Mouse (Mus musculus) megakaryocyte progenitor cell, adult 5-6 weeks (primary cell): Measurements from ENCODE around the gene Dnah6. TPM values are rescaled to one million over a fixed set of nuclear protein-coding genes. Genes with fewer than 3 reads are reported as not detected.

Experiments used
- ATAC-seq: replicated peaks from 2 replicates; pipeline ENCODE4 v1.8.0; 2016; ENCODE audit warnings: mild to moderate bottlenecking, moderate TSS enrichment, inconsistent platforms; ENCODE audit not compliant: poor library complexity
- total RNA-seq, 2 experiments: library from RNA; stranded (forward) in 1 of 2; stranded (reverse) in 1 of 2; fragments of 157-497, 149-512 nt in 1 of 2; fragments of 200-1000 nt in 1 of 2; gene quantifications; 2 replicates each; pipeline versions ENCODE4 v1.2.3 to v1.2.4; 2015 to 2017

Gene Dnah6
- 0.02 and 0.05 TPM in 2 replicates for total RNA-seq (2015)
- 0.04 TPM in 1 of 2 replicates, not detected in the other for total RNA-seq (2017)

GRCm38 (mm10) chr6:73221189-73221957 is at the start of gene Dnah6:
Gene Dnah6, minus strand, starts transcription at chr6:73221651.
- peak; percentile 100 for ATAC-seq

- ATAC-seq = no peak
These were observed 47.9 kb upstream of the Dnah6 start for GRCm38 (mm10) chr6:73269374-73269773.

DNA sequence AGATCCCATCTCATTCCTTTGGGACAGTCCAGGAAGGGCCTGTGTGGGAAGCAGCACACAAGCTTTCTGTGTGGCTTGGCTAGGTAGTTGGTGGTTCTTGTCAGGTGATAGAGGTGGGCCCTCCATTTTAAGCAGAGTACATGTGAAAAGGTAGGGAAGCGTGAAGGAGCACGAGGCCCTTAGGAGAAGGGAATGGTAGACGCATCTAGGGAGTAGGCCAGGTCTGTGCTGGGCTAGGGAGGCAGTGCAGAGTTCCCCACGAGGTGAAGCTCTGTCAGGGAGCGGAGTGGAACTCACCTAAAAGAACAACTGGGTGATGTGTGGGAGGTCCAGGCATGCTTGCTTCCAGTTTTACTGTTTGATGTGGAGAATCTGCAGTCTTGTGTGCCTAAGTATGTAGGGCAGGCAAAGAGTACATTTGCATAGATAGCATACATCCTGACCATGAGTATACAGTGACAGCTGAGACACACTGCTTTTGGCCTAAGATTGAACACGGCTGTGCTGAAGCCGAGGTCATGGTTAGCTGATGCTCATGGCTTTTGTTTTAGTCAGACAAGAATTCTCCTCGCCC is 46.4 kb upstream of the Dnah6 start:
- no peak for ATAC-seq

DNA sequence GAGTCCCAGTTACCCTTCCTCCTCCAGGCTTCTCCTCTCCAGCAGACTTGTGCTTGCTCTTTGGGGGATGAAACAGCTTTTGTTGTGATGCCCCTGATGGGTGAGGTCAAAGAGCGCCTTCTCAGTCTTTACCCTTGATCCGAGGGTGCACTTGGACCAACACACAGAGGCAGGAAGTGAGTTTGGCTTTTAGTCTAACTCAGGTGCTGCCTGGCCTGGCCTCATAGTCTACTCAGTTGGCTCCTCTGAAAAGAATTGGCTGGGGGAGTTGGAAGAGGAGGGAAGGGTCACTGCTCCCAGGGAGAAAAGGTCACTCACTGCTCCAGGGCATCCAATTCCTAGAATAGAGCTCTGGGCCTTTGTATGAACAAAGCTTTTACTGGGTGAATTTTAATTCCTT is 43.4 kb upstream of the Dnah6 start:
- no peak for ATAC-seq

DNA sequence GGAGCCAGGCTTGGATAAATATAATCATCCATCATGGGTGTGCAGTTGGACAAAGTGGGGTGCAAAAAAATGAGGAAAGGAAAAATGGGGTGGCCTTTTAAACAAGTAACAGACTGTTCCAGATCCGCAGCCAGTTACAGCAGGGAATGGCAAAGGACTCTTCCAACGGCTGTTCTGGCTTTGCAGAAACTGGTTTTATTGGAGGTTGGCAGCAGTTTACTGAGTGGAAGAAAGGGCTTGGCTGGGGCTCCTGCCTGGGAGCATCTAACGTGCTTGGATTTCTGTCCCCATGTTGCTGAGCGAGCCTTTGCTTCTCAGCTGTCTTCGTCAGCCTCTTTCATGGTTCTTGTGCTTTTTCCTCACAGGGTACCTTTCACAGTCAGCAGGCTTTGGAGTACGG is 38.7 kb upstream of the Dnah6 start:
- ATAC-seq = no peak

GRCm38 (mm10) chr6:73257068-73257467 is 35.6 kb upstream of the Dnah6 start:
- ATAC-seq = no peak

- ATAC-seq = peak; percentile 79
These were observed 33.1 kb upstream of the Dnah6 start for GRCm38 (mm10) chr6:73254307-73255228.

- ATAC-seq = no peak
These were observed 32.1 kb upstream of the Dnah6 start for GRCm38 (mm10) chr6:73253584-73253983.

DNA sequence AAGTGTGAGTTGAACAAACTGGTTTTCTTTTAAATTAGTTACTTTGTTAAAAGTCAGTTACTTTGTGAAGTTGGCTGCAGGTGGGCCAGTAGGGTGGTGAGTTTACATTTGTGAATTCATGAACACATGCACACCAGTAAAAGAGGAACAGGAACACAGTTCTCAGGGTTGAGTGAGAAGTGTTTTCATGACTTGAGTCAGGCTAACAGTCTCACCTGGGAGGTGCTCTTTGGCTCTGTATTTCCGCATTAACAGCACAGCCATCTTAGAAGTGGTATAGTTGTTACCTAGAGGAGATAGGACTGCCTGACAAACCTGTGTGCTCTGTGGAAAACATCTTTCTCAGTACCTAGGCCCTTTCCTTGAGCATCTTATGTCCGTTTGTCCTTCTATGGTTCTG is 31.6 kb upstream of the Dnah6 start:
- no peak for ATAC-seq

DNA sequence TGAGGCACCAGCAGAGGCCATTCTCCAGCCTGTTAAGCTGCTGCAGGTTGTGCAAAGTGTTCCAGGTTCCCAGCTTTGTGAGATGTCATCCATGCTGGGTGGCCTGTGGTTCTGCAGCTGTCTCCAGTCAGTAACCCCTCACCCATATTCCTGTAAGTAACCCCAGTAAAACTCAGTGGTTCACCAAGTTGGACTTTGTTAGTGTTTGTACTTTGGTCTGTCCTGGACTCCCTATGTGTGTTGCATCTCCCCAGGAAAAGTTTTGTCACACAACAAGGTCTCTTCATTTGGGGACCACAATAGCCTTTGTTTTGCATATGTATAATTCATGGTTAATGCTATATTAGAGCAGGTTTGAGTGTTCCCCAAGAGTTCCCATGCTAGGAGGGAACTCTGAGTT is 30.9 kb upstream of the Dnah6 start:
- ATAC-seq = no peak

DNA sequence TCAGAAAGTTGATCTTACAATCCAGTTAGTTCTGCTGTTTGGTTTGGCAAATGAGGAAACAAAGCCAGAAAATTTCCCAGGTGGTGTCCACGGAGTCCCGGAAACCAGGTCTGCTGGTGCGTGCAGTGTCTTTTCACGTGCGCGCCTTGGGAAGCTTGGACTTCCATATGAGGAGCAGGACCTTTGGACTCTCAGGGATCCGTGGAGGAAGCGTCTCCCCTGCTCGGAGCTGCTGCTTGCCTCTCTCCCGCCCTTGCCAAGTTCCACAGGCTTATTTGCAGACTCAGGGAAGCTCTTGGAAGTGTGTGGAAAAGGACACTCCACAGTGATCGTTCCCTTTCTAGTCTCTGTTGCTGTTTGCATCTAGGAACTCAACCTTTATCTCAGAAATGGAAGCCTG is 29.9 kb upstream of the Dnah6 start:
- no peak for ATAC-seq

GRCm38 (mm10) chr6:73249851-73250250 is 28.4 kb upstream of the Dnah6 start:
- no peak for ATAC-seq

DNA sequence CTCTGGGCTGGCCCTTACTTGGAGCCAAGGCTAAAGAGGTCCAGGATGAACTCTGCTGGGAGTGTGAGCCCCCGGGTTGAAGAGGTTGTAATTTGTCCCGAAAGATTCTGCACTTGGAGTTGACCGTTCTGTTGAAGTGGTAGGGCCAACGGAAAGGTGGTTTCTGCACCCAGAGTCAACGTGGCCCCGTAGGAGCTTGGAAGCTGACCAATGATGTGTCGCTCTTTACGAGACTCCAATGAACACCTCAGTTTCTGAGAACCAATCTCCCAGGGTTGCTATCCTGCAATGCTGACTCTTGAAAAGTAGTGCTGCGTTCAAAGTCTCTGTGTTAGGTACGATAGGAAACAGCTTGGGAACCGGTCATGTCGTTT is 27.6 kb upstream of the Dnah6 start:
- ATAC-seq = peak; percentile 32

- peak; percentile 90 for ATAC-seq
These were observed 27.0 kb upstream of the Dnah6 start, which contains the start of gene Suclg1 for GRCm38 (mm10) chr6:73248237-73249048. Gene Suclg1, plus strand, starts transcription at chr6:73248382.

- peak; percentile 38 for ATAC-seq
These were observed 26.0 kb upstream of the Dnah6 start for GRCm38 (mm10) chr6:73247452-73247851.

- no peak for ATAC-seq
These were observed 25.4 kb upstream of the Dnah6 start for GRCm38 (mm10) chr6:73246821-73247220.

DNA sequence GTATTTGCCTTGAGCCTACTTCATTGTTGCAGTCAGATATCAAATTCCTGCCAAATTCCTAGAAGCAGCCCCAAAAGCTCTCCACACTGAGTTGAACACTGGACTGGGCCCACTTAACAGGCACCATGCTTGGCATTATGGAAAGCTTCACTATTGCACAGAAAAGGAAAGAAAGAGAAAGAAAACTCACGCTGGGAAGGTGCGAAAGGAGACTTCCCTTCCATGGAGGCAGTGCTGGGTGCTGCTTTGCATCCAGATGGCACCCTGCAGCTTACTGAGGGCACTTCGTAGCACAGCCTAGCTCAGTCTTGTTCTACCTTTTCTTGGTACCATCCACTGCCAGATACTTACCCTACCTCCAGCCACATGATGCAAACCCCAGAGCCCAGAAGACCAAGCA is 14.2 kb upstream of the Dnah6 start:
- ATAC-seq = no peak

DNA sequence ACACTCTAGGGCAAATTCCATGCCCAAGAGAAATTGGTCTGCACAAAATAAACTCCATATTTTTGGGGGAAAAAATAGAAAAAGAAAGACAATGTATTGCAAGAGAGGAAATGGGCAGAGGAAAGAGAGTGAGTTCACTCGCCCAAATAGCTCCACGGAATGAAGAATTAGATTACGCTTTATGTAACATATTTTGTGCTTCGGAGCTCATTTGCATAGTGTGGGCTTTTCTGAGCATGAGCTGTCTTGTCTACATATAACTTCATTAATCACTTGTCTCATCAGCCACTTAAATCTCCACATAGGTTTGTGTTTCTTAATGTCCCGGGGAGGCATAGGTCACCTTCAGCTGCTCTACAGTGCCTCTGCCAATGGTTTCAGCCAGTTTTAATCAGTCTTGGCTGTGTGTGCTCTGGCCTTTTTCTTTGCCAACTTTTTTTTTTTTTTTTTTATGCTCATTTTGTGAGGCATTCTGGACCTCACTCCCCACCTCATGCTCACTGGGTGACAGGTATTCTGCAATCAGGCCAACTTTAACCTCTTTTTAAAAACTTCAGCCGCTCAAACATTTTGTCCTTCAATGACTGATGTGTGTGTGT is 12.9 kb upstream of the Dnah6 start:
- no peak for ATAC-seq

GRCm38 (mm10) chr6:73233202-73233726 is 11.8 kb upstream of the Dnah6 start:
- peak; percentile 30; the same call in 1 of the 2 replicates for ATAC-seq

DNA sequence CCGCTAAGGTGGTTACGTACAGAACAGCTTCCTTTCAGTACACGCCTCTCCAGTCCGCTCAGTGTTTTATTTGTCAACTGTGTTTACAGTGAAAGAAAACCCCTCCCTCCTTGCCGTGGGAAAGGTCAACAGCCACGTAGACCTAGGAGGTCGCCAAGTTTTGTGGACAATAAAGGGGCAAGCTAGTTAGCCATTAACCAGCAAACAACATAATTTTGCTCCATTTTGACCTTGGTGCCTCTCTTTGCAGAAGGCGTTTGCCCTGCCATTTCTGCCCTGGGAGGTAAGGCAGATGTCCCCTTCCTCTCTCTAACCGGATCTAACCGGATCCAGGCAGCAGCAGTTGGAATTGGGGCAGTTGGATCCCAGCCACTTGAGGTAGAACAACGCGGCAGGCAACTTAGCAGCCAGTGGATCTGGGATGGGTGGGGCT is 10.7 kb upstream of the Dnah6 start:
- no peak for ATAC-seq
